Mouse (Mus musculus): Measurements from ENCODE around the gene Gab2.
A peak's percentile ranks its signal among the peaks of the same experiment; 100 is the strongest.
"Not testable (repeated sequence)": the region's sequence is repeated elsewhere in the genome, so short reads cannot be mapped to it uniquely, and the experiment has no call there.

The Gab2 gene

DNA sequence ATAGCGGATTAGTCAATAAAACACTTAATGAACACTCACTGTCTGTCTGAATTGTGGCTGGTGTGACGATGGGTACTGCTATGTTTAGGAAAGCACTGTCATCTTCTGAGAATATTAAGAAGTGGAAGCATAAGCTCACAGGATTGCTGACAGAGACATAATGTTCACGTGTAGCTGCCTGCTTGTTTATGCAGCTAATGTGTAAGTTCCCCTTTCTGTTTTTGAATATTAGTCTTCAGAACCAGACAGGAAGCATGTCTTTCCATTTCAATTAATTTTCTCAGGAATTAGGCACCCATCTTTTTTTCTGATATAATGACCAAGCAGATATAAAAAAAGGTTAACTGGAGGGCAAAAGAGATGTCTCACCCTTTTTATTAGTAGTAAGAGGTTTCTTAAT, 55.1 kb downstream of the Gab2 start:
- DNase-seq (ENCODE audit: low spot score in 2 of 2), result no peak

DNA sequence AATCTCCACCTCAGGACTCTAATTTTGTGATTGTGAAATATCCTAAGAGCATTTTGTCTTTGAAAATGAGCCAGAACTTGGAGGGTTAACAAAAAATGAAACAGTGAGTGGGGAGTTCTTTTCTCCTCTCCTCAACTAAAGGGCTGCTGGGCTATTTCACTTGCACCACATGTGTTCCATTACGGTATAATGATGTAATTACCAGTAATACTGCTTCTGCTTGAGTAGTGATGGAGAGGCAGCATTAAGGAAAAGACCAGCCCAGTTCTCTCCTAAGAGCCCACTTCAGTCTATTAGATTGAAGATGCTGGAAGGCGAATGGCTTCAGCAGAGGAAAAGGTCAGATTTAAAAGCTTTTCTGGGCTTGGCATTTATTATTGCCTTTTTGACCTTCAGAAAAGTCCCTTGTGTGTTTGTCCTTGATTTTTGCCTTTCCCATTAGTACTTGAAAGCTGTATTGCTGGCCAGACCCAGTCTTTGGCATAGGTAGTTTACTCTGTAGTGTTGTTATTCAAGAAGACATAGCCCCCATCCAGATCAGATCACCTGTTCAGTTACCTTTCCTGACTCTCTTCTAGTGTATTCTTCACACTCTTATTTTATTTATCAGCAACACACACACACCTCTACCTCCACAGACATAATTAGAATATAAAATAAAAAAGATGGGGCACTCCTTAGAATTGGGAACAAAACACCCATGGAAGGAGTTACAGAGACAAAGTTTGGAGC, 69.9 kb downstream of the Gab2 start:
- DNase-seq (ENCODE audit: low spot score in 2 of 2), result no peak

DNA sequence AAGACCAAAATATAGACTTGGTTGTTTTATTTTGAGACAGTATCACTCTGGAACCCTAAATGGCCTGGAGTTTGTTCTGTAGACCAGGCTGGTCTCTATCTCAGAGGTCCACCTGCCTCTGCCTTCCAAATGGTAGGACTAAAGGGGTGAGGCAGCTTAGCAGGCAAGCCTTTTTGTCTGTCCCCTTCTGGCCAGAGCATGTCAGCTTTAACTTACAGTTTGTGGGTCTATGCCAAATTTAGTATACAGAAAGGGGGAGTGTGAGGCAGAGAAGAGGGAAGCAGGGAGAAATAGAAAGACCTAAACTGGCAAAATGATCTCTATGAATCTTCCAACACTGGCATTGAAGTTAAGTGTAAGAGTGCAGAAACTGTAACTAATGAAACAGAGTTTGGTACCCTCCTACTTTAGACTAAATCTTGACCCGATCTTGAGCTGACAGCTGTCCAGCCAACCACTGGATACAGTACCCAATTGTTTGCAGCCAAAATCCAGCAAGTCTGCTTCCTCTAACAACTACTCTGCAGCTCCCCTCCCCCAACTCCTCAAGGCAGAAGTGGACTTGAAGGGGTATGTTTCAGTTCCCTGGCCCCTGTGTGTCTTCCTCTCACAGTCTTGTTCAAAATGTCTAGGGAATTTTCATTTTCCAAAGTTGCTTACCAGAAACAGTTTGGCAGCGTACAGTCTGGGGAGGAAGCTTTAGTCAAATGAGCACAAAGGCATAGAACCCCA, 73.5 kb downstream of the Gab2 start:
- no peak for DNase-seq (ENCODE audit: low spot score in 2 of 2)

DNA sequence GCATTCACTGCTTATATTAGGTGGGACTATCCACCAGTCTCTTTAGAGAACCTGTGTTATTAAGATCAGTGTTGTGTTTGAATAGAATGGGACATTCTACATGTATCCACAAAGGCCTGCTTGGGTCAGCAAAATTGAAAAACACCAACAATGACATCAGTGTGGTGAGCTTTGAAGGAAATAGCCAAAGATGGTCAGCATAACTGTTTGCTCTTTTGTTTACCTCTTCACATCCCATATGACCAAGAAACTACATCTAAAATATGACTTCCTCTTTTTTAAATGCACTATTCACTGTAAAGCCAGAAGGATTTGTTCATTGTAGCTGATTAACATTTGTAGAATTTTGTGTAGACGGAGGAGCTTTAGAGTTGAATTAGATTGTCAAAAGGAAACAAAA, 82.9 kb downstream of the Gab2 start:
- no peak for DNase-seq (ENCODE audit: low spot score in 2 of 2)

DNA sequence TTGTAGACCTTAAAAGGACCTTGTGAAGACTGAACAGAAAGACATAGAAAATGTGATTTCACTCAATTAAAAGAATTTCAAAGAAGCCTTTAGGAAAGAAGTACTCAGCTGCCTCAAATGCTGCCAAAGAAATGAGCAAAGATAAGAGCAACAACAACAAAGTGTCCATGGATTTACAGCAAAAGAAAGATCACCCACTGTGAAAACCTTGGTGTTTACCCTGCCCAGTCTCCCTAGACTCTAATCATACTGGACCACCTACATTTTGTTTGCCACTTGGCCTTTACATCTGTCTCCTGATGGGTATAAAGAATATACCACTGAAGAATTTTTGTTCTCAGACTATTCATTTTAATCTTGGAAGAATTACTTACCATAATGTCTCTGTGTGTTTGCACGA, 89.7 kb downstream of the Gab2 start:
- no peak for DNase-seq (ENCODE audit: low spot score in 2 of 2)

DNA sequence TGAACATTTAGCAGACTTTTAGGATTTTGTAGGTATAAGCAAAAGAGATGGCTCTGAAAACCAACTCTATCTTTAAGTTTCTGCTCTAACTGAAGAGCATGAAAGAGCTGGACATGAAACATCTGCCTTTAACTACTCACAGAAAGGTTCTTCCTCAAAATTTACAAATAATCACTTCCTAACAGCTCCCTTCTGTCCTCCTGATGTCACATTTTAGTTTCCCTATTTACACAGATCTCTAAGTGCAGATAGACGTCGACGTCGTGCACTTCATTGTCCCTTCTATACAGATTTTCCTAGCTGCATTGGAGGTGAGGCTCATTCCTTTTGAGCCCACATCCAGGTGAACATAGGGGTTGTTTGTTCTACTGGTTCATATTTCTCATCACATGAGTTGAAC, 90.3 kb downstream of the Gab2 start:
- DNase-seq (ENCODE audit: low spot score in 2 of 2), result no peak

DNA sequence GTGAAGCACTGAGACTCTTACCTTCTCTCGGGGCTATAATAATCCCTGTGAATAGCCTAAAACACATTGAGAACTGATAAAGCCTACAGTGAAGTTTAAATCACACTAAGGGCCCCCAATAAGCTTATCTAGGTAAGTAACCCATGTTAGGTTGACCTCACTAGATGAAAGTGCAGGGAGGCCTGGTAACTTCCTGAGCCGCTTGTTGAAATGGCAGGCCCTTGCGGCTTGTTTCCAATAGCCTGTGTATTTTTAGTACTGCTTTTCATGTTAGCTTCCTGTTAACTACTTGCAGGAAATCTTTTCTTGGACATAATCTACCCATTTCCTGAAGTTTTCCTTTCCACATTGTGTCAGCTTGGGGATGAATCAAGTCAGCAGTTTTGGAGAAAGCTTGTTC, 90.7 kb downstream of the Gab2 start:
- no peak for DNase-seq (ENCODE audit: low spot score in 2 of 2)

DNA sequence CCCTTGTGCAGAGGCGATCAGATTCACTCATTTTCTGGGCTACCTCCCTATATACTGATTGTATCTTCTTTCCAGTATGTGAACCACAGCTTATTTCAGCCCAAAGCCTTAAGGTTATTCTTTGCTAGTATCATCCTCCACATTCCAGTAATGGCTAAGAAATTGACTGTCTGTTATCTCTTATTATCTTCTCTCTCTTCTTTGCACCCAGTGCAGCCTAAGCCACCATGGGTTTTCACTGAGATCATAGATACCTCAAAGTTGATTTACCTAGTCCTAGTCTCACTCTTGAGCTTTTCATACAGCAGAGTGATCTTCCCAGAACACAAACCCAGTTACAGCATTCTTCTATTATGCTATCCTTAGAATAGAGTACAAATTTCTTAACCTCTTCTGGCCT, 100.5 kb downstream of the Gab2 start:
- DNase-seq (ENCODE audit: low spot score in 2 of 2), result no peak

DNA sequence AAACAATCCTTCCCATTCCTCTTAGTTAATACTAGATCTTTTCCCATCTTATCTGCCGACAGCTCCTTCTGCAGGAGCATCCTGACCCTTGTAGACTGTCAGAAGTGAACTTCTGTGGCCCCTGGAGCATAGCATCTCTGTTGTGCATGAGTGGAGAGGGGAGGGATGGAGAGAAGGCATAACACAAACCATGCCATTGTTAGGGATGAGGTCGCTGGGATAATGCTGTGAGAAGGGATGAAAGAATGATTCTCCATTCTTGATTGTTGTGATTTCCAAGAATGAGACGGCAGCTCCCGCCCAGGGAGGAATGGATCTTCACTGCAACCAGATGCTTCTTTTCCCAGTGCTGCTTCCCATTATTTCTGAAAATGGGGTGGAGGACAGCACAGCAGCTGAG, 102.0 kb downstream of the Gab2 start:
- DNase-seq (ENCODE audit: low spot score in 2 of 2), result no peak

DNA sequence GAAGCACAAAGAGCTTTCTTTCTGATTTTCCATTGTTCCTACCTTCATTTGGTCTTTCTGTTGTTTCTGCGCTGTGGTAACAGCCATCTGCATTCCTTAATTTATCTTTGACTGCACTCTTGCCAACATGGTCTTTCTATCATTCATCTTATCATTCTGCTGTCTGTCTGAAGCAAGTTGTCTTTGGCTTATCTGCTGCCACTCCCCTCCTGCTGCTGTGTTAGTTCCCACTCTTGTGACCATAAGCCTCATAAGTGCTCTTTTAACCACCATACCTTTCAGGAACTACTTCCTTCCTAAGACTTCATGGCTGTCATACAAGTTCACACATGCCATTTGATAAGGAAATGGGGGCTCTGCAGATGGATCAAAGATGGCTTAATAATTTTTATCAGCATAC, 102.6 kb downstream of the Gab2 start:
- no peak for DNase-seq (ENCODE audit: low spot score in 2 of 2)

DNA sequence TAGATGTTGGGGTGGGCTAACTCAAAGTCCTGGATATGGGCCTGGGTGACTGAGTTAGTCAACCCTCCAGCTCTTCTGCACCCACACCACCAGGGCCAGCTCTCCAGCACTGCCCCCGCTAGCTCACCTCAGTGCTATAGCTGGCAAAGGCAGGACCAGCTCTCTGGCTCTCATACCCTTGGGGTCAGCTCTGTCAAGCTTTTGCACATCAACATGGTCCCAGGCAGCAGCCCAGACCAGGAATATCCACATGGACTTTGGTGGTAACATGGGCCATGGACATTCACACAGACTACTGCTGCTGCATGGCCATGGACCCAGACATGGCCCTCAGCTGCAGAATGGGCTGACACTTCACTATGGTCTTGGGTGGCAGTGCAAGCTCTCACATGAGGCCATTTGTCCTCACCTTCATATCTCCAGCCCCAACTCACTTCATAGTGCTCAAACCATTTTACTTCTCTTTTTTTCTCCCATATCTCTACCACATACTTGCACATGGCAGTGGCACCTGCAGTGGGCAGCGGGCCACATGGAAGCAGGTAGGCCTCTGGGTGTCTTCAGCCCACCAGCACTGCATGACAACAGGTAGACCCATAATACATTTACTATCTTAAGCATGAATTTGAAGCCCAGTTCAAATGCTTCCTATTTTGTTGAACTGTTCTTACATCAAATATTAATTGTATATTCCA, 106.1 kb downstream of the Gab2 start:
- DNase-seq (ENCODE audit: low spot score in 2 of 2), result no peak

DNA sequence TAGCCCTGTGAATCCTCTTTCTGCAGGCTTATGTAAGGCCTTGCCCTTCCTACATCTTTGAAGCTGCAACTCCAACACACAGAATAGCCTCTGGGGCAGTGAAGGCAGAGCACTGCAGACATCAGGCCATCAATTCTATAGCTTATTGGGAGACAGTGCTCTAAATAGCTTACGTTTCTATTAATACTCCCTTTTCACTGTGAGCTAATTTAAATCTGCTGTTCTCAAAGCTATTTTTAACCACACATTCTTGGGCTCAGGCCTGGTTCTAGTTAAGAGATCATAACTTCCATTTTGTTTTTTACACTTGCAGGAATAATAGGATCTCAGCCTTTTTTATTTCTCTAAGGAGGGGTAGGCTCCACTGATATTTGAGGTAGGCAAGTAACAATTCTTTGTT, 107.7 kb downstream of the Gab2 start:
- DNase-seq (ENCODE audit: low spot score in 2 of 2), result peak in 1 of 2 experiments; percentile 11

DNA sequence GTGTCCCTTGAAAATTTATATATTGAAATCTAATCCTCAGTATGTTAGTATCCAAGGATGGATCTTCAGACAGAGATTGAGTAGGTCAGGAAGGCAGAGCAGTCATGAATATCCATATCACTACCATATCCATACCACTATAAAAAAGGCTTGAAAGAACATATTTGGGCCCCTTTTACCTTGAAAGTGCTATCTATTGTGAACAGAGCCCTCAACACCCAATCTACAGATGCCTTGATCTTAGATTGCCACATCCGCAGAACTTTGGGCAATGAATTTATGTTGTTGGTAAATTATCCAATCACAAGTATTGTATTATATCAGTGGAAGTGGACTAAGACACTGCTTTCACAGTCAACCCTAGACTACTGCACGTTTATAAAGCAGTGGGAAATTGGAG, 122.5 kb downstream of the Gab2 start:
- no peak for DNase-seq (ENCODE audit: low spot score in 2 of 2)

DNA sequence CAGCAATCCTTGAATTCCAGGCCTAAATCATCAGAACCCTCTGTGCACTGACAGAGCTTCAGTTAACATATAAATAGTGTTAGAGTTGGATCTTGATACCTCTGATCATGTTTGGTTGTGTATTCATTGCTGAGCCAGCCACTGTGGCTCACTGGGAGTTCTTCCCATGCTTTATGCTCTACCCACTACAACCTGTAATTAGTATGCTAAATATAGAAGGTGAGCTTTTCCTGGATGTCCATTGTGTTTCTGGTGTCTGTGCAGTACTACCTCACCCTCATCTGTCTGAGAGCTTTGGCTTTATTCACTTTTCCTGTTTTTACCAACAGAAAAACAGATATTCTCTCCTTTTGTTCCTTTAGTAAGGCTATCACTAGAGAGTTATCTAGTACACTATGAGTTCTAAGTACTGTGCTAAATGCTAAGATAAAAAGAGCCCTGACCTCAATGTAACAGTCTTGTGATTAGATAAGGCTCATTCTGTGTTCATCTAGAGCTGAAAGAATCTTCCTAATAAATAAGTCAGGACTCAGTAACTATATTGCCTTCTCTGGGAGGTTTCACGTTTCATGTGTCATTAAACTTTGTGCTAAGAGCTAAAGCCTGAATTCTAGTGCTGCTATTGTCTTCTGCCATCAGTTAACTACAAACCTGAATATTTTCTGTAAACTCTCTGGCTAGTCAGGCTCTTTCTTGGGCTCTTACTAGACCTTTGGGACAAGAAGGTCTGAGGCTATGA, 127.6 kb downstream of the Gab2 start:
- no peak for DNase-seq (ENCODE audit: low spot score in 2 of 2)

DNA sequence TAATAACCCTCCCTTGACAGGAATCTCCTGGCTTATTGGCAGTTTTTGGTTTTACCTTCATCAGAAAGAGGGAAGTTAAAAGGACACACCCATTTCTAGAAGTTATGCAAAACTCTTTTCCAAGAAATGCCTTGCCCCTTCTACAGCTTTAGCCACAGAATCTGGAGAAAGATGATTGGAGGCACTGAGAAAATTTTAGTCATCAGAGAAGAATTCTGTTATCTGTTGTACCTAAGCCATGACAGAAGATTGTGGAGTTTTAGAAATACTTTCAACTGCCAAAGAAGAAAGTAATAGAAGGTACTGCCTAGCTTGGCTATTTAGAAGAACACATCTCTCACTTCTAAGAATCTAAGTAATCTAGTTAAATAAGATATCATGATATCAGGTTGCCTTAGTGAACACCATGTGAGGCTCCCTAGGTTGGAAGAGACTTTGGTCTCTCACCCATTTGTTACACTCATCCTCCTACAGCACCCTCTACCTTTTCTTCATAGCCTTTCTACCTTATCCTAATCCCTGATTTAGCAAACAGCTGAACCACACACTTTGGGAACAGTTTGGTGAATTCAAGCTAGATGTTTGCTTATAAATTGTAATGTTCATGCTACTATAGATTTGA, 128.8 kb downstream of the Gab2 start:
- DNase-seq (ENCODE audit: low spot score in 2 of 2), result no peak

DNA sequence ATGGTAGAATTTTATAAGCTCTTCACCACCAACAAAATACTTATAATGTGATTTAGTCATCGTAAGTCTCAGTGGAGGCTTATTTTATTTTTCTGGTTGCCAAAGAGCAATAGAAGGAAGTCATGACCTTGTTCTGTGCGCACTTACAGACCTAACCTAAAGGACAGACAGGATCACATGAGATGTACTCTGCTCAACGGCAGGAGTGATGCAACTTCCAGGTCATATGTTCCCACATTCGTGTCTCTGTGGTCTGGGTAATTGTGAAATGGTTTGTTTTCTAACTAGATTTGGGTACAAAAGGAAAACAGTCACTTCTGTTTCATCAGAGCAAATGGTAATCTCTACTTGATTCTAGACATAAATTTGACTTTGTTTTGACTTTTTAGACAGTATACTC, 129.7 kb downstream of the Gab2 start:
- no peak for DNase-seq (ENCODE audit: low spot score in 2 of 2)

DNA sequence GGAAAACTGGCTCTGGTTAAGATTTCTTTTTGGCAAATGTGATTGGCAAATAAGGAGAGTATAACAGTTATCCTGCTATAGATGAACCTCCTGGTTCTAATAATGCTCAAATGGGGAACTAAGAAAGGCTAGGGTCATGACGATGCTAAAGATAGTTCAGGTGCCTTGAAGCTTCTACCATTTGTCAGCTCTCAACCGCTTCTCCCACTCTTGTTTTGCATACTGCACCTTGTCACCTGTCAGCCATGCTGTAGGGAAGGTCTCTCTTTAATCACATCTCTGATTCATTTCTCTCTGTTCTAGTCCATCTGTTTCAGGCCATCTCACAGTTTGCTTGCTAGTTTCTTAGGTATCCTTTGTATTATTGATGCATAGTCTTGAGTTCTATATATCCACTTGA, 142.4 kb downstream of the Gab2 start:
- DNase-seq (ENCODE audit: low spot score in 2 of 2), result no peak

DNA sequence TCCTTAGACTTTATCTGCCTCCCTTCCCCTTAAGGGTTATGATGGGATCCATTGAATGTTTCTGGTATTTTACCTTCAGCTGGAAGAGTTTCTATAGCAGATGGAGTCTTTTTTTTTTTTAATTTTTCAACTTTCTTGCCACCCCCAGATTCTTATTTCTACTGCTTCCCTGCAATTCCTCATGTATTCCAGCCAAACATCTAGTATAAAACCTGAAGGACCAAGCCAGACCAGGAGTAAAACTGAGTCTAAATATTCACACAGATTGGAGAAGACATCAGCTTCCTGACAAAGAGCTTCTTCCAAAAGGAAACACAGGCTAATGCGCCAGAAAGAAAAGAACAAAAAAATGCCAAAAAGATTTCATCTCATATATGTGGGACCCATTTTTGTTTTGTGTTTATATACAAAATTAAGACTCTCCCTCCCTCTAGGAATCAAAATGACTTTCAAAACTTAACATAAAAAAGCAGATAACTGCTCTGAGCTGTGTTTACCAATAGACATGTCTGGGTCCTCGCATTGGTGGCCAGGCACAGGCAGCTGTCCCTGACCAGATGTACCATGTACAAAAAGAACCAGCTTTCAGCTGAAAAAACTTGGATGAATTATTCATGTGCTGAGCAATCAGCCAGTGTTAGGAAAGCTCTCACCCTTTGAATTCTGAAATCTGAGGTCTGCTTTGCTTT, 164.0 kb downstream of the Gab2 start:
- peak in 1 of 2 experiments; percentile 51 for DNase-seq (ENCODE audit: low spot score in 2 of 2)

DNA sequence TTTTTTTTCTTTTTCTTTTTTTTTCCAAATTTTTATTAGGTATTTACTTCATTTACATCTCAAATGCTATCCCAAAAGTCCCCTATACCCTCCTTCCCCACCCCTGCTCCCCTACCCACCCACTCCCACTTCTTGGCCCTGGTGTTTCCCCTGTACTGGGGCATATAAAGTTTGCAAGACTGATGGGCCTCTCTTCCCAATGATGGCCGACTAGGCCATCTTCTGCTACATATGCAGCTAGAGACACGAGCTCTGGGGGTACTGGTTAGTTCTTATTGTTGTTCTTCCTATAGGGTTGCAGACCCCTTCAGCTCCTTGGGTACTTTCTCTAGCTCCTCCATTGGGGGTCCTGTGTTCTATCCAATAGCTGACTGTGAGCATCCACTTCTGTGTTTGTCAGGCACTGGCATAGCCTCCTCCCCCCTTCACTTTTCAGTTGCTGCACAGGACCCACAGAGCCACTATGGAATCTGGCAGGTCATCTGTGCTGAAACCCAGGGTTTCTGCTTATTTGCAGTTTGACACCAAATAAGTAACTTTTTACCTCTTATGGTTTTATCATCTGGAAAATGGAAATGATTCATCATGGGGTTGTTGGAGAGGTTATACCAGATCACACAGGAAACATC, 164.7 kb downstream of the Gab2 start:
- DNase-seq (ENCODE audit: low spot score in 2 of 2), result not testable (repeated sequence)

DNA sequence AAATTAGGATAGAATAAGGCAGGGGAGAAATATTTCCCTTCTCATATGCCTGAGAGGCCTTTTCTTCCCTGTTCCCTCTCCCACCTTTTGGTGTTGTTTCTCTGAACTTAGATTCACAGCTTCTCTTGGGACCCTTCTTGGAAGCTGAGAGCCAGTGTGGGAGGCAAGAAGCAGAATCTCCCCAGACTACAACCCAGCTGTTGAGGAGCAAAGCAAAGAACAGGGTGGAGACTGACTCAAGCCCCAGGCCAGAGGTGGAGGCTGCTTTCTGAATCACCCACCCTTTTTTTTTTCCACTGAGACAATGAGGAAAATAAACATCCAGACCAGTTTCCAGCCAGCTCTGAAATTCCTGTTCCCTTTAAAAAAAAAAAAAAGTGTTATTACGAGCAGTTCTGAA, 166.3 kb downstream of the Gab2 start:
- DNase-seq (ENCODE audit: low spot score in 2 of 2), result no peak

DNA sequence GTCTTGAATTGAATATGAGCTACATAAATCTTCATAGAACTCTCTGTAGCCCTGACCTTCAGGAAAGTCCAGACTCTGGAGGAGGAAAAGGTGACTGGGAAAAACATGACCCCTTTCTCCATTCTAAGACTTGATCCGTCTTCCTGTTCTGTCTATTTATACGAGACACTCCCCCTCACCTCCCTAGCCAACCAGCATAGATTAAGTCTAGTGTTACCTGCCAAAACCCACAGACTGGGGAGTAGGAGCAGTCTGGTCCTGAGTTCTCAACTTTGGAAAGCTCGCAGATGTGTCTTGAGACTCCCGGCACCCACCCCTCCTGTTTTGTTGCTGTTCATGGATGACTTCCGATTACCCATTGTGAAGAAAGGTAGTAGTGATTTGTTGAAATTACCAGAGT, 166.8 kb downstream of the Gab2 start:
- no peak for DNase-seq (ENCODE audit: low spot score in 2 of 2)

Measured in frontal cortex, postnatal 36 days (tissue).